Mouse (Mus musculus): ENCODE results near the gene Pidd1.
"Not testable (repeated sequence)": the region's sequence is repeated elsewhere in the genome, so short reads cannot be mapped to it uniquely, and the experiment has no call there.

Gene Pidd1

DNA sequence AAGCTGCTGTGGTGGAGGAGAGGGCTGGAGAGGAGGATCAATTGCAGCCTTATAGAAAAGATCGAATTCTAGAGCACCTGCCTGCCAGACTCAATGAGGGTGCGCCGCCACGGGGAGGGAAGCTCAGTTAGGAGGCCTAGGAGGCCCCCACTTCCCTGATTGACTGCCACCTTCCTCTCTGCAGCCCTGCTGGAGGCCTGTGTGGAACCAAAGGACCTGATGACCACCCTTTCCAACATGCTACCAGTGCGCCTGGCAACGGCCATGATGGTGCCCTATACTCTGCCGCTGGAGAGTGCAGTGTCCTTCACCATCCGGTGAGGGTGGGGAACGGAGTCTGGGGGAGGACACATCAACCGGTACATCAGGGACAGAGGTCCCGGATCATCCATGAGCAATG lies 14.8 kb upstream of the Pidd1 start:
- DNase-seq (ENCODE audit: low spot score): no peak

- DNase-seq (ENCODE audit: low spot score): peak; percentile 70
These were observed 14.3 kb upstream of the Pidd1 start for GRCm38 (mm10) chr7:141457986-141458660.

- no peak for DNase-seq (ENCODE audit: low spot score)
These were observed 13.4 kb upstream of the Pidd1 start for GRCm38 (mm10) chr7:141457236-141457635.

- no peak for DNase-seq (ENCODE audit: low spot score)
These were observed 12.9 kb upstream of the Pidd1 start for GRCm38 (mm10) chr7:141456739-141457138.

GRCm38 (mm10) chr7:141455610-141456314 lies 11.9 kb upstream of the Pidd1 start:
- DNase-seq (ENCODE audit: low spot score): peak; percentile 69

GRCm38 (mm10) chr7:141454967-141455551 lies 11.2 kb upstream of the Pidd1 start, which contains the start of gene Pnpla2:
Gene Pnpla2 (plus strand): TSS chr7:141455198.
- peak; percentile 95 for DNase-seq (ENCODE audit: low spot score)

DNA sequence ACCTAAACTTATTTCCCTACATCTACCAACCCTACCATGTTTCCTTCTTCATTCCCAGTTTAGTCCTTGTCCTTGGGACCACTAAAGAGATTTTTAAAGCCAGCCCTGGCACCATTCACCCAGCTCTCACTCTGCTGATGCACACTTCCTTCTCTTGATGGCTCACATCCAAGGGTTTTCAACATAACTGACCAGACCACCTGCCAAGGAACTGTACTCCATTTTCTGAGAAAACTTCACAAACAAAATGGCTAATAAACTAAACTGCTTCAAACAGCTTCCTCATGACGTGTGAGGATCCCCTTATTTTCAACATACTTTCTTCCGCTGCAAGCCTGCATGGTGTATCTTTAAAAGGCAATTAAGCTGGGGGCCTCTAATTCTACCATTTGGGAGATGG lies 9.8 kb upstream of the Pidd1 start:
- no peak for DNase-seq (ENCODE audit: low spot score)

- no peak for DNase-seq (ENCODE audit: low spot score)
These were observed 8.1 kb upstream of the Pidd1 start for GRCm38 (mm10) chr7:141451928-141452327.

DNA sequence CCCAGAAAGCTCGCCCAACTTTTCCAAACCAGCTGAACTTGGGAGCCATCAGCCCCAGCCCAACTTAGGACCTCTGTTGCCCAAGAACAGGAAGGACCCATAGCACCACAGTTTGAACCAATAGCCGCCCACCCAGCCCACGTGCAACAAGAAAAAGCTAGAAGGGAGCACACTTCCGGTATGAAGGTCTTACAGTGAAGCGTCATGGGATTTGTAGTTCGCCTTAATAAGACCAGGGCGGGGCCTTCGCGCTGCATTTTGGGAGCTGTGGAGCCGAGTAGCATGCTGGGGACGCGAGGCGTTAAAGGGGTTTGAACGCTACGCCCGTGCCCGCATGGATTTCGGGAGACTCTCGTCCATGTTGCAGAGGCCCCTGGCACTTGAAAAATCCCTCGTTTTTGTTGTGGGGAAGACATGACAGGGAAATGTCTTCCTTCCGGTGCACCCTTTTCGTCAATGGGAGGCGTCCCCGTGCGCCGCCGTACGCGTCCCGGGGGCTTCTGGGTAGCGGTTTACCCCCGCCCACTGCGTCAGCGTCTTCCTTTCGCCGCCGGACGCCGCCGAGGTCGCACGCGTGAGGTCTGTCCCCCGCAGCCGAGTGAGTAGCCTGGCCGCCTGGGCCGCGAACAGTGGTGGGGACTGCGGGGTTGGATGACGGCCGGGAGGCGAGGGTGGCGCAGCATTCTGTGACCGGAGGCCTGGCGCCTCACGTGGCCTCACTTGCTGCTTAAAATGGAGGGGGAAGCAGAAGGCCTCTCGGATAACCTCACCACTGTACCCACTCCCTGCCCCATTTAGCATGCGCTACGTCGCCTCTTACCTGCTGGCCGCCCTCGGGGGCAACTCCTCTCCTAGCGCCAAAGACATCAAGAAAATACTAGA lies 3.5 kb upstream of the Pidd1 start, which contains the start of gene Rplp2:
Rplp2 (plus strand) TSS at position 261 of the 882 bp plus-strand sequence.
- DNase-seq (ENCODE audit: low spot score): peak; percentile 94

GRCm38 (mm10) chr7:141446374-141446773 lies 2.5 kb upstream of the Pidd1 start:
- DNase-seq (ENCODE audit: low spot score): not testable (repeated sequence)

DNA sequence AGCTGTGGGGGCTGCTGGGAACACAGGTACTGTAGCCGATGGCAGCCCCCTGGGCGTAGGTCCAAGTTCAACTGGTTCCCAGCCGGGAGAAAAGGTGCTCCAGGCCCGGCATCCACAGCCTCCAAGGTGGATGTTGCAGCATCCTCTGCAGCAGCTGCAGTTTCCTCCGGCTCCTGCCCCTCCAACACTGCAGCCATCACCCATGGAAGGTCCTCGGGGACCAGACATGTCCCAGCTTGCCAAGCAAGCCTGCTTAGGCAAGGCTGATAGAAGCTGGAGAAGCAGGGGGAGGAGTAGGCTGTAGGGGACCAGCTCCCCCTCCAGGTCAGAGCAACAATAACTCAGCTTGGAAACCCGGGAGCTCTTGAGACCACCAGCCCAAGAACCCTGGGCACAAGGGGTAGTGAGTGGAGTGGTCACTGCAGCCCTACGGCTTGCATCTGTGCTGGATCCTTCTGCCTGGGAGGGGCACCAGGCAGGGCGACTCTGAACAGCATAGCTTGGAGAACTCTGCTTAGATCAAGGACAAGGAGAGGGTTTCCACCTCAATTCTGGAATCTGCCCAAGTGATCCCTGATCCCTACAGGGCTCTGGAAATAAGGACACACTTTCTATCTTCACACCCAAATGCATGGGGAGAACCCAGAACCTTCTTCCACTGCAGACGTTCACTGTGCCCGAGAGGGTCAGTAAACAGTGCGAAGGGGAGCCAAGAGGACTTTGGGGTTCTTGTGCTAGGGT lies 574 bp downstream of the Pidd1 start:
- DNase-seq (ENCODE audit: low spot score): peak; percentile 73

DNA sequence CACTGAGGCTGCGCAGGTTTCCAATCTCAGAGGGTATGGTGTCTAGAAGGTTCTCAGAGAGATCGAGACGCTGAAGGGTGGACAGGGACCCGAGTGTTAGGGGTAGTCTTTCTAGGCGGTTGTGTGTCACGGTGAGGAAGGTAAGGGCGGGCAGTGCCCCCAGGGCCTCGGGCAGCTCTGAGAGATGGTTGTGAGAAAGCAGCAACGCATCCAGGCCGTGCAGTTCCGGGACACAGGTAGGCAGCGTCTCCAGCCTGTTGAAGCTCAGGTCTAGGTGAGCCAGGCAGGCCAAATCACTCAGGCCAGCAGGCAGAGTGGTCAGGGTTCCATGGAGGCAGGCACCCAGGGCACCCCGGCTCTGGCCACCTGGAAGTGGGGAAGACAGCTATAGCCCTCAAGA lies 1.6 kb downstream of the Pidd1 start:
- no peak for DNase-seq (ENCODE audit: low spot score)

DNA sequence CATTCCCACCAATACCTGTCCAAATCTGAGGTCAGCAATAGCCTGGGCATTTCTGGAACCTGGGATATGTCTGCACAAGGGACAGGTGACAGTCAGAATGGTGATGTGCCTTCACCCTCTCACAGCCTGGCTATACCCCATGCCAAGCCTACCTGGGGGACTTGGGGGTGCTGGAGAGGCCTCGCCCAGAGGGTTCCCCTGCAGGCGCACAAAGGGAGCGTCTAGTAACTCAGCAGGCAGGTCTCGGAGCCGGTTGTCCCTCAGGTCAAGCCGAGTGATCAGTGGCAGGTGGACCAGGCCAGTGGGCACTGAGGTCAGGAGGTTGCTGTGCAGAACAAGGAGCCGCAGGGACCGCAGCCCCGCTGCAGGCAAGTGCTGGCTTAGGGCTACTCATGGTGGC lies 2.4 kb downstream of the Pidd1 start:
- DNase-seq (ENCODE audit: low spot score): no peak

GRCm38 (mm10) chr7:141440613-141441012 lies 3.2 kb downstream of the Pidd1 start:
- peak; percentile 73 for DNase-seq (ENCODE audit: low spot score)

DNA sequence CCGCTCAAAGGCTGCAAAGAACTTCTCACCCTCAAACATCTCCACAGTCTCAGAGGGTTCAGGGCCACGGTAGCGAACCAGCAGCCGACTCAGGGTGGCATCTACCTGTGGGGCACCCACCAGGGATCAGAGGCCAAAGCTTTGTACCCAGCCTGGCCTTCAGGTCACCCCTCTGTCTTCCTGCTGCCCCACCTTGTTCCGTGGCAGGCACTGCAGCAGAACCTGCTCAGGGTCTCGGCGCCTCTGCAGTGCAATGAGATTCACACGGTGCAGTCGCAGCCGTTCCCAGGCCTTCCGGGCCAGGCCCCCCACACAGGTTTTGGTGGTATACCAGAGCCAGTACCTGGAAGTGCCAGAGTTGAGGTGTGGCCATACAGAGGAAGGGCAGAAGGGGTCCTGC lies 4.0 kb downstream of the Pidd1 start:
- DNase-seq (ENCODE audit: low spot score): no peak

DNA sequence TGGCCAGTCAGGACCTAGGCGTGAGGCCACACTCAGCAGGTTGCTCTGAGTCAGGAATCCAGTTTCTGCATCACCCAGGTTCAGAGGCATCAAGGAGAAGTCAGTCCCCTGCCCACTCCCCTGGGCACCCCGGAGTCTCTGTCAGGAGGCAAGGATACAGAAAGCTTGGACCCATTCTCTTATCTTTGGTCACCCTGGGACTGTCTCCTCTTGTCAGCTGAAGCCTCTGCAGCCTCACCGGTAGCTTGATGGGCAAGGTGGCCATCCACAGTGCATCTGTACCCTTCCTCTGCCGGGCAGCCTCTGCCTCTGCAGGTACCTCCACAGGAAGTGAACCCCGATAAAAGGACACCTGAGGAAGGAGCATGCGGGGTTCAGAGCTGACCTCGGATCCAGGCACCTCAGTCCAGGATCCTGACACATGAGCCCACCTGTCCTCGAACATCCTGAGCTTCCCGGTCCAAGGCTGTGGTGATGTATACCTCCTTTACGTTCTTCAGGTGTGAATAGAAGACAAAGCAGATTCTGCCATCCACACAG lies 4.6 kb downstream of the Pidd1 start:
- no peak for DNase-seq (ENCODE audit: low spot score)

GRCm38 (mm10) chr7:141438201-141438968 lies 5.4 kb downstream of the Pidd1 start:
- no peak for DNase-seq (ENCODE audit: low spot score)

DNA sequence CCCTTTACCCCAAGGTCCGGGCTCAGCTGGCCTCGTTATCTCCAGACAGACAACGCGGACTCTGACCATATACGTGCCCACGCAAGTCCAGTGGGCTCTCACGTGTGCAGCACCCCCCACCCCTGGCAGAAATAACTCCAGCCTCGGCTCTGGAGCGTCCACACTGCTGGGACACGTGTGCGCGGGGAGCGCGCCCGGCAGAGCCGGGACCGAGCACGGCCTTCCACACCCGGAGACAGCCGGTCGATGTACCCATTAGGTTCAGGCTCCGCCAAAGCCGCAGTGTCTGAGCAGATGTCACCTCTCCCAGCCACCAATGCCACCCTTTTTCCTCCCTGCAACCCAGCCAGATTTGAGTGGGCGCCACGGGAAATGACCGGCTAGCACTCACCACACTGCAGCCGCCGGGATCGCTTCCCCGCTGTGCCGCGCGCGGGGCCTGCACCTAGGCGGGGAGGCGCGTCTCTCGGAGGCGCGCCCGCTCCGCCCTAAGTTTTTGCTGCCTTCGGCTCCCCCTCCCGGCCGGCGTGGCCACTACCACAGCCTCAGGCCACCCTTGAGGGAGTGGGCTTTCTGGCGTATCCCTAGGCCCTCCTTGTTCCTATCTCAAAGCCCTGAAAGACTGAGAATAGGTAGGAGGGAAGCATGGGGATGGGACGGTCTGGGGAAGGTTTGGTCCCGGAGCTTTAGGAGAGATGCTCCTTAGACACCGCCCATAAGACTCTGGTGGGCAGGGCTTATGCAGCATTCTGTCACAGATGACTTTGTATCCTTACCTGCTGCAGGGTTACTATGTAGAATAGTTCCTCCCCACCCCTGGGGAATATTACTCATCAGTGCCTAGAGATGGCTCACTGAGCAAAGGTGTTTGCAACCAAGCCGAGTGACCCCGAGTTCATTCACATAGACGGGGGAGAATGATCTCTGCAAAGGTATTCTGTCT lies 6.4 kb downstream of the Pidd1 start, which contains the start of gene Slc25a22:
Slc25a22 (minus strand) TSS at position 715 of the 943 bp plus-strand sequence.
- peak; percentile 85 for DNase-seq (ENCODE audit: low spot score)

DNA sequence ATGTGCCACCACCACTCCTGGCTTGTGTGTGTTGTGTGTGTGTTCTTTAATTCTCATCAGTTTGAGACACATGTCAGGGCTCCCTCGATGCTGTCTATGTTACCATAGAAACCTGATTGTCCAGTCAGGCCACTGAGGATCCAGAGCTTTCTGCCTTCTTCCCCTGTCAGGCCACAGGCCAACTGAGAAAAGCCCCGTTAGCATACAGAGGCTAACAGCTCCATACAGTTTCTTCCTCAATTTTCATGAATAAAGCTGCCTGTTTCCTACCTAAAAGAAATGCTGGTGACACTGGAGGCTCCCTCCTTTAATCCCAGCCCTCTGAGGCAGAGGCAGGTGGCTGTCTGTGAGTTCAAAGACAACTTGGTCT lies 7.3 kb downstream of the Pidd1 start:
- DNase-seq (ENCODE audit: low spot score): no peak
